Mouse (Mus musculus) forebrain, embryonic 13.5 days (tissue): ENCODE measurements around the gene Capzb. TPM values are rescaled to one million over a fixed set of nuclear protein-coding genes. Genes with fewer than 3 reads are reported as not detected.

Source experiments
- ATAC-seq: fragments of 200-750 bp; cut with Nextera tagmentation; 2 replicates; pipeline ENCODE4 v1.8.0; 2017
- H3K27ac ChIP-seq: fragments of 300-500 bp; sonication (generic); 2 replicates; pipeline ENCODE4 v1.5.1; 2015; ENCODE audit warnings: inconsistent platforms, mild to moderate bottlenecking, moderate library complexity
- H3K27me3 ChIP-seq: fragments of 300-500 bp; sonication (generic); 2 replicates; pipeline ENCODE4 v1.6.1; 2015; ENCODE audit warnings: mild to moderate bottlenecking, inconsistent platforms
- H3K36me3 ChIP-seq: fragments of 300-500 bp; sonication (generic); 2 replicates; pipeline ENCODE4 v1.6.1; 2015; ENCODE audit warnings: mild to moderate bottlenecking, inconsistent platforms; ENCODE audit not compliant: poor library complexity, severe bottlenecking
- H3K4me1 ChIP-seq: fragments of 300-500 bp; sonication (generic); 2 replicates; pipeline ENCODE4 v1.6.1; 2015; ENCODE audit warnings: inconsistent platforms
- H3K4me2 ChIP-seq: fragments of 300-500 bp; sonication (generic); 2 replicates; pipeline ENCODE4 v1.6.1; 2015; ENCODE audit warnings: inconsistent platforms, mild to moderate bottlenecking, moderate library complexity
- H3K4me3 ChIP-seq: fragments of 300-500 bp; sonication (generic); 2 replicates; pipeline ENCODE4 v1.5.1; 2015; ENCODE audit warnings: mild to moderate bottlenecking, inconsistent platforms
- H3K9ac ChIP-seq: fragments of 300-500 bp; sonication (generic); 2 replicates; pipeline ENCODE4 v1.6.1; 2015; ENCODE audit warnings: mild to moderate bottlenecking, inconsistent platforms
- H3K9me3 ChIP-seq: fragments of 300-500 bp; sonication (generic); replicated peaks from 2 replicates; pipeline ENCODE4 v1.6.1; 2016; ENCODE audit warnings: inconsistent platforms
- WGBS: fragments of 180-500 bp; shearing (Covaris S2); methylation state at CpG from one replicate; pipeline ENCODE4 v1.1.7; 2015; 5-methylcytosine and 5-hydroxymethylcytosine counted together
- polyA plus RNA-seq: library from polyadenylated mRNA; unstranded; fragments of >200 nt; fragmentation: Nextera tagmentation; extraction: Ambion mirVana; gene quantifications from 2 replicates; pipeline ENCODE4 v1.2.1, GENCODE M21; 2015

Gene Capzb
- polyA plus RNA-seq, 1 experiment from 2014 or later: 309 TPM

DNA sequence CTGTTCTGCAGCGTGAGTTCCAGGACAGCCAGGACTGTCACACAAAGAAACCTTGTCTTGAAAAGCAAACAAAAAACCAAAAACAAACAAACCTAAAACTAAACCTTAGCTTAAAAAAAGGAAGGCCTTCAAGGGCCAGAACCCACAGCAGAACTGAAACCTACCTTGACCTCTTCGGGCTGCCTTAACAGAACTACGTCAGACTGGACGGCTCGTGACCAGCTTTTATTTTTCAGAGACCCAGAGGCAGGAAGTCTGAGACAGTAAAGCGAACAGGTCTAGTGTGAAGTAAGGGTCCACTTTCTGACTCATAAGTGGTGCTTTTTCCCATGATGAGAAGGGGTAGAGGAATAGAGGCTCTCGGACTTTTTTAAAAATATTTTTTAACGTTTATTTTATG is 26.5 kb upstream of the Capzb start:
- Histone ChIP-seq H3K4me3 (no peak overlapping the region), H3K4me2 (no peak overlapping the region), H3K27ac (no peak overlapping the region), H3K36me3 (no peaks in the 10 kb centered on the region), H3K9ac (no peak overlapping the region), H3K9me3 (no peaks in the 10 kb centered on the region), H3K4me1 (no peaks in the 10 kb centered on the region), H3K27me3 (no peaks in the 10 kb centered on the region)
- no peak for ATAC-seq
- WGBS: 91% methylated on average over 8 of the region's 8 CpGs

DNA sequence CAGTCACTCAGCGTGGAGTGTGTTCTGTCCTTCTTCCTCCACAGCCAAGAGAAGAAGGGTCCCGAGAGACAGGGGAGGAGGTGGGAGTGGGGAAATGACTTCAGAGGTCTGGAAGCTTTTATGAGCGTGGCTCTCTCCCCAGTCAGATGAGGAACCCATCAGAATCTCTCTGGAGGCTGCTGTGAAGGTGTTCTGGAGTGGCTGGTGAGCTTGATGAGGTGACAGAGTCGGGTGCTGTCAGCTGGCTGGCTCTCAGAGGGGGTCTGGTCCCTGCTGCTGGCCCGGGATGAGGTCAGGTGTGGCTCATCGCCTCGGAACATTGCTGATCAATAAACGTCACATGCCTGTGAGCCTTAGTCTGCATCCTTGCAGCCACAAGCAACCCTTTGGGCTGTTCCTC is 25.6 kb upstream of the Capzb start:
- Histone ChIP-seq H3K4me1 (no peaks in the 10 kb centered on the region), H3K36me3 (no peaks in the 10 kb centered on the region), H3K9ac (no peak overlapping the region), H3K4me2 (no peak overlapping the region), H3K9me3 (no peaks in the 10 kb centered on the region), H3K27ac (no peak overlapping the region), H3K27me3 (no peaks in the 10 kb centered on the region), H3K4me3 (no peak overlapping the region)
- WGBS: 74% methylated on average over 8 of the region's 8 CpGs
- no peak for ATAC-seq

DNA sequence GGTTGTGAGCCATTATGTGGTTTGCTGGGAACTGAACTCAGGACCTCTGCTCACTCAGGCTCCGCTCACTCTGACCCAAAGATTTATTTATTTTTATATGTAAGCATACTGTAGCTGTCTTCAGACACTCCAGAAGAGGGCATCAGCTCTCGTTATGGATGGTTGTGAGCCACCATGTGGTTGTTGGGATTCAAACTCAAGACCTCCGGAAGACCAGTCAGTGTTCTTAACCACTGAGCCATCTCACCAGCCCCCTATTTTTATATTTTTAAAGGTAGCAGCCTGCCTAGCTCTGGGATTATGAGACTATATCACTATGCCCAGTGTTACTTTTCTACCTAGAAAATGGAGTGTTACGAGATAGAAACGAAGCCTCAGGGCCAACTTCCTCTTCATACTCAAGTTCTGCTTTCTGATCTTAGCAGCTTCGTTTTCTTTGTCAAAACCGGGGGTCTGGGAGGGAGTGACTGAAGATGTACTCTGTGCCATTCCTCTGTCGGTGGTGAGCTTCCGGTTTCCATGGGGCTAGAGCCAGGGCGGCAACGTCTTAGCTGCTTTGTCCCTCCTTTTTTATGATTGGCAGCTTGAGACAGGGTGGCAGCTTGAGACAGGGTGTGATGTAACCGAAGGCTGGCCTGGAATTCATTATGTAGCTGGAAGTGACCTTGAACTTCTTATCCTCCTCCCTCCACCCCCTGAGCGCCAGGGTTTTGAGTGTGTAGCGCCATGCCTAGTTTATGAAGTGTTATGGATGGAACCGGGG is 23.5 kb upstream of the Capzb start:
- no peak overlapping the region for H3K27ac ChIP-seq
- 86% methylated on average over 15 of the region's 15 CpGs for WGBS
- H3K27me3 ChIP-seq: no peaks in the 10 kb centered on the region
- ATAC-seq: no peak
- H3K4me2 ChIP-seq: no peak overlapping the region
- H3K4me3 ChIP-seq: no peak overlapping the region
- H3K36me3 ChIP-seq: no peaks in the 10 kb centered on the region
- H3K9me3 ChIP-seq: no peaks in the 10 kb centered on the region
- no peaks in the 10 kb centered on the region for H3K4me1 ChIP-seq
- H3K9ac ChIP-seq: no peak overlapping the region

DNA sequence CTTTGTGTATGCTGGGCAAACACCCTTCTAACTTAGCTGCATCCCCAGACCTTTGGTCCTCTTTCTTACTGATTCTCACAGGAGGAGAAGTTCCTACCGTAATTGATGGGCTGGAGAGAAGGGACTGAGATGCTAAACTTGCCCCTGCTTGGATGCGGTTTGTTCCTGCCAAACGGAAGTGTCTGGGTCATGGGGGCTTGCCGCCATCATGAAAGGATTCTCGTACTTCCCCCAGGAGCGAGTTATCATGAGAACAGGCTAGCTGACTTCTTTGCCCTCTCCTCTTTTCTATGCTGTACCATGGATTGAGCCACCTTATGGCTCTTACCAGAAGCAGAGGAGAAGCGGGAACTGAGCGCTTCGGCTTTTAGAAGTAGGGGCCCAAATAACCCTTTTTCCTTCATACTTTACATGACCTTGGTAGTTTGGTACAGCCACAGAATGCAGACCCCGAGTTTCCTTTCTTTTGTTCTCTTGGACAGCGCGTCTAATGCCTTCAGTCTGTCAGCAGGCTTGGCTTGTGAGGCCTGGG is 22.9 kb upstream of the Capzb start:
- Histone ChIP-seq H3K4me2 (no peak overlapping the region), H3K4me3 (no peak overlapping the region), H3K4me1 (no peaks in the 10 kb centered on the region), H3K27me3 (no peaks in the 10 kb centered on the region), H3K9me3 (no peaks in the 10 kb centered on the region), H3K9ac (no peak overlapping the region), H3K27ac (no peak overlapping the region), H3K36me3 (no peaks in the 10 kb centered on the region)
- 78% methylated on average over 12 of the region's 12 CpGs for WGBS
- ATAC-seq: no peak

DNA sequence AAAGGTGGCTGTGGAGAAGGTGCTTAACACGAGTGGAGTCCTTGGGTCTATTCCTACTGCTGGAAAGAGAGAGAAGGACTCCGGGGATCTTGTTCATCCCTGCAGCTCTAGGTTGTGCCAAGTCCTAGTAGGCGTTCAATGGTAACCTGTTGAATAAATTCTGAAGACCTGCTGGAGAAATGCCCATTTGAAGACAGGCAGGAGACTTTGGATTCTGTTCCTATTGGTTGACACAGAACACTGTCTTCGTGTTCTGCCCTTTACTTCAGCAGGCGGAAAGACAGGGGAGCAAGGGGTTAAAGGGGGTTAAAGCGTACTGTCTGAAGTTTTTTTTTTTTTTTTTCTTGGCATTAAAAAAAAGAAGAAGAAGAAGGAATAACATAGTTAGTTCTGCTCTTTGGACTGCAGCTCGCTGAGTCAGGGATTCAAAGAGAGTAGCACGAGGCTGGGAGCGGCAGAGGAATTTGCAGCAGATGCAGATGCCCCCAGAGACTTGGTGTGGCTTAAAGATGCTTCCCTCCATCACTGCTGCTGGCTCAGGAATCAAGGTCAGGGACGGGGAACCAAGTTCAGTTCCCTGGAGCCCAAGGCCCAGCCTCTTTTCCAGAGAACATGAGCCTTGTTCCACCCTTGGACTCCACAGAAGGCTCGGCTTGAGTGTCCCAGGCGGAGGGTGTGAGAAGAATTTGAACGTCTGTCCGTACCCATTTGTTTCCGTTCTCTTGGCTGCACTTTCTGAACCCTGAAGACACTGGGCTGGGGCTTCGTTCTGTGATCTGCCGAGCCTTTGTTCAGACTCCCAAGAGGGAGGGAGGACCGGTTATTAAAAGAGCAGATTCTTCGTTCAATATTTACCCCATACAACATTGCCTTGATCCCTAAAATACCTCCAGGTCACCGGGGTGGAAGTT is 17.4 kb upstream of the Capzb start:
- peaks cover 12% of the 10 kb centered on the region; the same call in 1 of the 2 replicates for H3K9me3 ChIP-seq
- no peak overlapping the region for H3K27ac ChIP-seq
- no peak overlapping the region for H3K4me2 ChIP-seq
- H3K9ac ChIP-seq: no peak overlapping the region
- H3K36me3 ChIP-seq: no peaks in the 10 kb centered on the region
- no peak for ATAC-seq
- WGBS: 62% methylated on average over 20 of the region's 20 CpGs
- H3K27me3 ChIP-seq: no peaks in the 10 kb centered on the region
- H3K4me1 ChIP-seq: no peaks in the 10 kb centered on the region
- no peak overlapping the region for H3K4me3 ChIP-seq

DNA sequence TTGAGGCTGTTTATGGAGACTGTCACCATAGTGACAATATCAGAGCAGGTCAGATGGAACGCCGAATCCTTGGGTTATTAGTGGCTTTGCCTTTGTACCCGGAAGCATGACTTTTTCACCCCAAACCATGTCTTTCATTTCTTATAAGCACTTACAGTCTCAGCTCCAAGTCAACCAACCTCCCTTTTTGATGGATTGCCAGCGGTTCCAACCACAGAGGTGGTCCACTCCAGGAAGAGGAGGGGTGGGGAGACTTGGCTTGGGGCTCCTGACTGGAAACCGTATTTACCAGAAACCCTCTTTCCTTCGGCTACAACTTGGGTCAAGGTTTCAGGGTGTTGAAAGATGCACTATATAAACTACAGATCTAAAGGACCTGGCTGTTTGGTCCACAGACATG is 16.7 kb upstream of the Capzb start:
- ATAC-seq: no peak
- Histone ChIP-seq H3K4me2 (no peak overlapping the region), H3K4me3 (no peak overlapping the region), H3K27me3 (no peaks in the 10 kb centered on the region), H3K27ac (no peak overlapping the region), H3K4me1 (no peaks in the 10 kb centered on the region), H3K9me3 (peaks cover 12% of the 10 kb centered on the region; the same call in 1 of the 2 replicates), H3K36me3 (no peaks in the 10 kb centered on the region), H3K9ac (no peak overlapping the region)
- 72% methylated on average over 6 of the region's 6 CpGs for WGBS

DNA sequence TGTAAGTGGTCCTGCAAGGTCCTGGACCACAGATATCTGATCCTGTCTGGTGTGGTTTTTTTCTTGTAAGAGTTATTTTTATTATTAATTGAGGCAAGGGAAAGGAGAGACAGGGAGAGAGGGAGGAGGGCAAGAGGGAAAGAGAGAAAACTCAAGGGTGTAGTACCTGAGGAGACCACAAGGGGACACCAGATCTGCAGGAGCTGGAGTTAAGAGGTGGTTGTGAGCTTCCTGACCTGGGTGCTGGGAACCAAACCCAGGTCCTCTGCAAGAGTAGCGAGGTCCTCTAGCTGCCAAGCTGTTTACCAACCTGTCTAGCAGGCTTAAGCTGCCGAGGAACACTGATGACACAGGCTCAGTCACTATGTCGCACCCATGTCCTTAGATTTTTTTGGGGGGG is 14.8 kb upstream of the Capzb start:
- no peaks in the 10 kb centered on the region for H3K4me1 ChIP-seq
- no peaks in the 10 kb centered on the region for H3K36me3 ChIP-seq
- H3K9ac ChIP-seq: no peak overlapping the region
- H3K27ac ChIP-seq: no peak overlapping the region
- no peak for ATAC-seq
- no peaks in the 10 kb centered on the region for H3K27me3 ChIP-seq
- H3K9me3 ChIP-seq: peaks cover 12% of the 10 kb centered on the region; the same call in 1 of the 2 replicates
- 98% methylated on average over 3 of the region's 3 CpGs for WGBS
- H3K4me3 ChIP-seq: no peak overlapping the region
- no peak overlapping the region for H3K4me2 ChIP-seq

DNA sequence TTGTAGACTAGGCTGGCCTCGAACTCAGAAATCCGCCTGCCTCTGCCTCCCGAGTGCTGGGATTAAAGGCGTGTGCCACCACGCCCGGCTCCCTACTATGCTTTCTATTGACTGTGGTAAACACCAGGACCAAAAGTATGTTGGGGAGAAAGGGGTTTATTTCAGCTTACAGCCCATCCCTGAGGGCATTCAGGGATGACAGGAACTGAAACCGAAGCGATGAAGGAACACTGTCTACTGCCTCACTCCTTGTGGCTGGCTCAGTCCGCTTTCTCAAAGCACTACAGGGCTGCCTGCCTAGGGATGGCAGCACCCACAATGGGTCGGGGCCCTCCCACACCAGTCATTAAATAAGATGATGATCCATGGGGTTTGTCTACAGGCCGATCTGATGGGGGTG is 14.3 kb upstream of the Capzb start:
- H3K4me1 ChIP-seq: no peaks in the 10 kb centered on the region
- H3K36me3 ChIP-seq: no peaks in the 10 kb centered on the region
- no peak for ATAC-seq
- H3K9me3 ChIP-seq: peaks cover 12% of the 10 kb centered on the region; the same call in 1 of the 2 replicates
- H3K4me2 ChIP-seq: no peak overlapping the region
- H3K4me3 ChIP-seq: no peak overlapping the region
- no peak overlapping the region for H3K27ac ChIP-seq
- H3K27me3 ChIP-seq: no peaks in the 10 kb centered on the region
- WGBS: 93% methylated on average over 11 of the region's 11 CpGs
- H3K9ac ChIP-seq: no peak overlapping the region

DNA sequence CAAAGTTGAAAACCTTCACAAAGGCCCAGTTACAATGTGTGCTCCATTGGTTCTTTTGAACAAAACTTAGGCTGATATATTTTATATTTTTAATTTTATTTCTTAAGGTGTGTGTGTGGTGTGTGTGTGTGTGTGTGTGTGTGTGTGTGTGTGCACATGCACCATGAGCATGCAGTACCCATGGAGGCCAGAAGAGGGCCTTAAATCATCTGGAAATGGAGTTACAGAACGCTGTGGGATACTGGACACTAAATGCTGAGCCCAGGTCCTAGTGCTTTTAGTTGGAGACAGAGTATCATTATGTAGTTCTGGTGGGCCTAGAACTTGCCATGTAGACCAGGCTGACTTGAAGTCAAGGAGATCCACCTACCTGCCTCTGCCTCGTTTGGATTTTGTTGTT is 13.5 kb upstream of the Capzb start:
- Histone ChIP-seq H3K9me3 (peaks cover 12% of the 10 kb centered on the region; the same call in 1 of the 2 replicates), H3K36me3 (no peaks in the 10 kb centered on the region), H3K27me3 (no peaks in the 10 kb centered on the region), H3K27ac (no peak overlapping the region), H3K4me1 (no peaks in the 10 kb centered on the region), H3K4me3 (no peak overlapping the region), H3K9ac (no peak overlapping the region), H3K4me2 (no peak overlapping the region)
- 89% methylated on average over 2 of the region's 2 CpGs for WGBS
- no peak for ATAC-seq

DNA sequence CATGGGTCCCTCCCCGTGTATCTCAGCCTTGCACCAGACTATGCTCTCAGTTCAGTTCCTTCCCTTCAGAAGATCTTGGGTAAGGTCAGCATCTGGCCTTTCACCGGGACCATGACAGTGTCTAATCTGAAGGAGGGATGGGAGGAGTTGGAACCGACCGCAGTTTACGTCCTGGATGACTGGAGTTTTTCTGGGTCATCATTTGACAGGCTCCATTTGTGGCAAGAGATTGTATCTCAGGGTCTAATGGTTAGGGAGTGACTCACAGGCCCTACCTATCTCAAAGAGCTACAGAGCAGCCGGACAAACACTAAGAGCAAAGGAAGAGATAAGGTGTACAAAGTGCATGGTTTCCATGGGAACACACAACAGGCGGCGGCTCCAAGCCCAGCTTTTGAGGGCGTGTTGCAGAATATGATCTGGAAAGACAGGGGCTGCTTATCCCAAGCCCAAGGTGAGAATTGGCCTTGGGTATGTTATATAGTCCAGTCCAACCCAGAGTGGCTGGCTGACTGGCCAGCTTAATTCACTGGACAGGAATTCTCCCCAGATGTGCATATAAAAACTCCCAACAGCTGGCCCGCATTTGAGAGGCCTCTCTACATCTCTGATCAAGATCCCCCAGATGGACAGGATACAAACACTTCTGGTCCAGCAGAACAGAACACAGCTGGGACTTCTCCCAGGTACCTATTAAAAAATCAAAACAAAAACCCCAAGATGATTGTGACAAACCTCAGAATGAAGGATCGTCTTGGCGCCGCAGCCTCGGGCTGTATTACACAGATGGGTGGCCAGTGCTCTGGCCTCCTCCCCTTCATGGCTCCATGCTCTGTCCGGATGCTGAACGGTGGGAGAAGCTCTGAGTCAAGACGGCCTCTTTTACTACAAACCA is 12.7 kb upstream of the Capzb start:
- 92% methylated on average over 17 of the region's 17 CpGs for WGBS

DNA sequence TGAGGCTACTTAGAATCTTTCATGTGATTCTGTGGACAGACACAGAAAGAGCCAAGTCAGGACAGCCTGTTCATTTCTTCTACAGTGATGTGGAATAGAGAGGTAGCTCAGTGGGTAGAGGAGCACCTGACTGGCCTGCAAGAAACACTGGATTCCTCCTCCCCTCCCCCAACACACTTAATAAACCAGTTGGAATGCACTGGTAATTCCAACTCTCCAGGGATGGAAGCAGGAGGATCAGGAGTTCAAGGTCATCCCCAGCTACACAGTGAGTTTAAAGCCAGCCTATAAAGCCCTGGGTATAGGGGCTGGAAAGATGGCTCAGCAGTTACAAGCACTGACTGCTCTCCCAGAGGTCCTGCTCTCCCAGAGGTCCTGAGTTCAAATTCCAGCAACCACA is 10.2 kb upstream of the Capzb start:
- ATAC-seq: no peak
- Histone ChIP-seq H3K4me3 (no peak overlapping the region), H3K4me2 (no peak overlapping the region), H3K27ac (no peak overlapping the region), H3K27me3 (no peaks in the 10 kb centered on the region), H3K36me3 (no peaks in the 10 kb centered on the region), H3K4me1 (no peaks in the 10 kb centered on the region), H3K9me3 (peaks cover 12% of the 10 kb centered on the region; the same call in 1 of the 2 replicates), H3K9ac (no peak overlapping the region)

More for the DNA sequence above, 12.7 kb upstream of the Capzb start:
- no peak overlapping the region for H3K4me3 ChIP-seq
- no peak overlapping the region for H3K9ac ChIP-seq
- H3K36me3 ChIP-seq: no peaks in the 10 kb centered on the region
- H3K27me3 ChIP-seq: no peaks in the 10 kb centered on the region
- no peak overlapping the region for H3K4me2 ChIP-seq
- ATAC-seq: no peak
- H3K27ac ChIP-seq: no peak overlapping the region
- peaks cover 12% of the 10 kb centered on the region; the same call in 1 of the 2 replicates for H3K9me3 ChIP-seq
- H3K4me1 ChIP-seq: no peaks in the 10 kb centered on the region
